Mouse (Mus musculus): ENCODE results near the gene Papola.
A peak's percentile ranks its signal among the peaks of the same experiment; 100 is the strongest.

The Papola gene

DNA sequence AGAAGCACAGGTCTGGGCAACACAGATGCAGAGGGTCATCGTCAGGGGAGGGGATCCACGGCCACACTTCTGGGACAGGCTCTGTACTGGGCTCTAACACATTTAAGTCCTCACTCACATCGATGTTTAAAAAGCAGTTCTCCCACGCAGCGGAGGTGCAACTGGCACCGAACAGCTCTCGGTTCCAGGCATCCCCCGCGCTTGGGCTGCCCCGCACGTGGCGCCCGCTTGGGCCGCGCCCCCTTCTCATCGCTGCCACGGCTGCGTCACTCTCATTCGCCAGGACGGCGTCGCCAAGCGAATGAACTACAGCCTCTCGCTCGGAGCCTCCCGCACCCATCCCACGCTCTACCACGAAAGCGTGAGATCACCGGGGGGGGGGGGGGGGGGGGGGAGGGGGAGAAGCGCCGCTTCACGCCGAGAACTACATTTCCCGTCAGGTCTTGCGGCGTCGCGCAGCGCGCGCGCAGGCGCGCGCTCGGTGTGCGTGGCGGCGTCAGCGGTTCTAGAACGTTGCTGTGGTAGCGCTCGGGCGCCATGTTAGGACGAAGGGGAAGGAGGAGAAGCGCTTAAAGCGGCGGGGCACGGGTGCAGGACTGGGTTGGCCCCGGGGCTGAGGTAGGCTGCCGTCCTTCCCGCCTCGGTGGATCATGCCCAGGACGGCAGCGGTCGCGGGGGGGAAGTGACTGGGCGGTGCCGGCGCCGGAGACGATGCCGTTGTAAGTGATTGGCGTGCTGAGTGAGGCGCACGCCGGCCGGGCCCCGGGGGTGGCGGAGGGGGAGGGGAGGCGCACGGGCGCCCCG is at the start of gene Papola:
TSS of gene Papola (plus strand) at position 499 of the 804 bp plus-strand sequence.
- peak; percentile 49 for DNase-seq (ENCODE audit: low spot score)

DNA sequence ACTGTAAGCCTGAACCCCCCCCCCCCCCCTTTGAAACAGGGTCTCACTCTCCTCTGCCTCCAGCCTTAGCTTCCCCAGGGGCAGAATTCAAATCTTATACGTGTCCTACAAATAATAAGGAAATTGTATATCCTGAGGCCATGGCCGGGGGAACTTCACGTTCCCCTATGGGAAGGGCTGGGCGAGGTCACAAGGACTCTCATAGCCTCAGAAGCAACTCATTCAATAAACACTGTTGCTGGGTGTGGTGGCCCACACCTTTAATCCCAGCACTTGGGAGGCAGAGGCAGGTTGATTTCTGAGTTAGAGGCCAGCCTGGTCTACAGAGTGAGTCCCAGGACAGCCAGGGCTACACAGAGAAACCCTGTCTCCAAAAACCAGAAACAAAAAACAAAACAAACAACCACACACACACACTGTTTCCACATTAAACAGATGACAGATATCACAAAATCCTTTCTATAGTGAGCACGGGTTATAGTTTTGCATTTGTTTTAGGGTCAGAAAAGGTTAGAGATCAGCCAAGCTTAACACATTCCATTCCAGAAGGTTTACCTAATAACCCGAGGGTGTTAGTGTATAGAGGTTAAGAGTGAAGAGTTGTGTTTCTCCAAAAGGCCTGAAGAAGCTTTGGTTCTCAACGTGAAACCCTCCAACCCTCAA is 49.1 kb upstream of the Papola start:
- no peak for DNase-seq (ENCODE audit: low spot score)

DNA sequence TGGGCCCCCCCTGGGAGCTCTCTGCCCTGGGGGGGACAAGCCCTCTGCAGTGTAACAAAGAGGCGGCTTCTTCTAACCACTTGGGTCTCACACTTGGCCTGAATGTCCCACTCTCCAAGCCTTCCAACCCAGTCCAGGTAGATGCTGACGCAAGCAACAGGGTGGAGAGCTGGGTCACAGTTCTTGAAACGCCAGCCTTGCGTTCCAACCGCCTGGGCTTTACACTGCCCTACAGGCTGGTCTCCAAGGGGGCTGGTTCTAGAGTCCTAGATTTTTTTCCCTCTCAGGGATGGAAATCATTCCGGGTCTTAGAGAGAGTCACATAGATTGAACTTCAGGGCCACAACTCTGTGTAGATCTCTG is 48.6 kb upstream of the Papola start:
- no peak for DNase-seq (ENCODE audit: low spot score)

DNA sequence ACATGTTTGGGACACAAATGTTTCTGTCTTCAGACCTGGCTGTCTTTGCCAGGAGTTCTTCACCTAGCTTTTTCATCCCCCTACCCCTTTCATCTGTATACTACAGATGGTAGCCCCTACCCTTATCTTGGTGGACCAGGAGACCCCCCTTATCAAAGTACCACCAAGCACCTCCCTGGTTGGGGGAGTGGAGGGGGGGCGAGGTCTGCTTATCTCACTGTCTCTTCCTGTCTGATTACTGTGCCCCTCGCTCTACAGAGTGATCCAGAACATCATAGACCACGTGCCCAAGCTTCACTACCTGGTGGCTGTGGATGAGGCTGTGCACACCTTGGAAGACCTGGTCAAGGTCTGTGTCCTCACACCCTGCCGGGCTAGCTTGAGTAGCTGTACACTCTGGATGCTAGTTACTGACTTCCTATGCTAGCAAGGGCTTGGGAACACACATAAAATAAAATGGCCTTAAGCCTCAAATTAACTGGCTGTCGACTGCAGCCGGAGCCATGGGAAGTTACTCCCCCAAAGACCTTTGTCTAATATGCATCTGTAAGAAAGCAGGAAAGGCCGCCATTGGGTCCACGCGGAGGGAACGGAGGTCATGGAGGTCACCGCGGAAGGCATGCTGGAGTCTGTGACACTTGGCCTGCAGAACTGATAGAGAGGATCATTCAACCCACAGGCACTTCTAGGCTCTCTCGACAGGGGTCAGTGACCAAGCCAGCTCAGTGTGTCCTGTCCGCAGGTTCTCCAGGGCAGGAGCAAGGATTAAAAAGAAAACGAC is 46.0 kb upstream of the Papola start:
- DNase-seq (ENCODE audit: low spot score), result no peak

DNA sequence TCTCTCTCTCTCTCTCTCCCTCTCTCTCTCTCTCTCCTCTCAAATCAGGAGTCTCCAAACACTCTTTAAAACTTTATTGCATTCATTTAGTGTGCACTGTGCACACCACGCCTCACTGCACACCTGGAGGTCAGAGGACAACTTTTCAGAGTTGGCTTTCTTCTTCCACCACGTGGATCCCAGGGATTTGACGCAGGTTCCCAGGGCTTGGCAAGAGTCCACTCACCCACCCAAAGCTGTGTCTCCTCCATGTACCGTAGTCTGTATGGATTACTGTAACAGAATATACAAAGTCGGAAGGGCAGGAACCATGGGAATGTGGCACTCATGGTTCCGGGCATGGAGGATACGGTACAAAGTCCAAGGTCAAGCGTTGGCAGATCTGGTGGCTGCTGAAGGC is 44.8 kb upstream of the Papola start:
- no peak for DNase-seq (ENCODE audit: low spot score)

DNA sequence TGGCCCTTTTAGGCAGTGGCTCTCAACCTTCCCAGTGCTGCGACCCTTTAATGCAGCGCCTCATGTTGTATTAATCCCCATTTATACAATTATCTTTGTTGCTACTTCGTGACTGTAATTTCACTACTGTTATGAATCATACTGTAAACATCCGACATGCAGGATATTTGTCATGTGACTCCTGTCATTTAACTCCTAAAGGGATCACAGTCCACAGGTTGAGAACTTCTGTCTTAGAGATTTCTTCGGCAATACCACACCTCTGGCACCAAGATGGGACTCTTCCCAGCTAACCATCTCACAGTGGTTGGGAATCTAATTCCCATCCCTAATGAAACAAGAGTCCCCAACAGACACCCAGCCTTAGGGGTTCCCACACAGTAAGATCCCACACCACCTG is 36.4 kb upstream of the Papola start:
- no peak for DNase-seq (ENCODE audit: low spot score)

DNA sequence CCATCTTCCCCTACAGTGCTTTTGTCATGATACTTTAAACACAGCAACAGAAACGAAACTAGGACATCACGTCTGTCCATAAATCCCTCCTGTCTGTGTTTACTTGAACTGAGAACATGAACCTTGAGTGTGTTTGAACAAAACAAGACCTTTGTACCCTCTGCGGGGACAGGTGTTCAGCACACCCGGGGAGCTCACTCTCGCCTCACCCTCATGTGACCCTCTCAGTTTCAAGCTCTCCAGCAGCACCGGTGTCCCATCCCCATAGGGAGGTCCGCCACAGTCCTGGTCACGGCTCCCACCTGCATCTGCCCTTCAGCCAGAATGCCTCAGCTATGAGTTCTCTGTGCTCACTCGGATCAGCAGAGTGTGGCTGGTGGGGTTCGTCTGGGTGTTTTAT is 30.7 kb upstream of the Papola start:
- DNase-seq (ENCODE audit: low spot score), result no peak

DNA sequence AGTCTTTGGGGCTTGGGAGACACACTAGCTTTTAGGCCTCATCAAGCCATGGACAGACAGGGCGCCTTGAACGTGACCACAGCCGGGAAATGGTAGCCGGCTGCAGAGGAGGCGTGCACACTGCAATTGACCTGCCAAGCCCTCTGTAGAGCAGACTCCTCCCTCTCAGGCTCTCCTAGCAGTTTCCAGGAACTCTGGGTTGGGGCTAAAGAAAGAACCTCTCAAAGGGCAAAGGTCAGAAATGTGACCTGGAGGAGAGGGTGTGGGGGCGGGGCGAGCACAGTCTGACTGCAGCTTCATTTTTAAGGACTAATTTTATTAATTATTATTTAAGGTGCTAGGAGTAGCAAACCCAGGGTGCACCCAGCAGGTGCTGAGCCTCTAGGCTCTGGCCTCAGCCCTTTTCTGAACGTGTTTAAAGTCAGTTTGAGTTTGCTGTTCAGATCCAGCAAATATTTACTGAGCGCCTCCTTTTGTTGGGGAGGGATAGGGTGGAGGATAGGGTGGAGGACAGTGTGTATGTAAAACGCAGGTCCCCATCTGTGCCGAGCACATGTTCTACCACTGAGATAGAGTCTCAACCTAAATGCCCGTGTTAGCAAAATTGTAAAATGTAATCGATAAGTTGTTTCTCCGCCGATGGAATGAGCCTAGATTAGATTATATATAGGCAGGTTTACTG is 26.5 kb upstream of the Papola start:
- DNase-seq (ENCODE audit: low spot score), result no peak

DNA sequence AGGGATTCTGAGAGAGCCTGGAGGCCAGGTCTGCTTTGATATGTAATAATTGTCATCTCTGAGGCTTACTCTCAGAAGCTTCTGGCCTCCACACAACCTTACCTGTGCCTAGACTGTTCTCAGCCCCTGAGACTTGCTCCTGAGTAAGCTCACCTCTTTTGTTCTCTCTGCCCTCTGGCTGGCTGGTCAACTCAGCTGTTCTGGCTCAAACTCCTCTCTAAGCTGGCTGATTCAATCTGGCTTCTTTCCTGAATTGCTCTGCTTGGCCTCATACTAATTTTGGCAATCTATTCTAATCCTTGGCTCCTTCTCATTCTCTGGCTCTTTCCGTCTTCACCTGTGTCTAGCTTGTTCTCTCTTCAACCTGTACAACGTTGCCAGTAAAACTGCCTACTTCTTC is 25.6 kb upstream of the Papola start:
- DNase-seq (ENCODE audit: low spot score), result no peak

DNA sequence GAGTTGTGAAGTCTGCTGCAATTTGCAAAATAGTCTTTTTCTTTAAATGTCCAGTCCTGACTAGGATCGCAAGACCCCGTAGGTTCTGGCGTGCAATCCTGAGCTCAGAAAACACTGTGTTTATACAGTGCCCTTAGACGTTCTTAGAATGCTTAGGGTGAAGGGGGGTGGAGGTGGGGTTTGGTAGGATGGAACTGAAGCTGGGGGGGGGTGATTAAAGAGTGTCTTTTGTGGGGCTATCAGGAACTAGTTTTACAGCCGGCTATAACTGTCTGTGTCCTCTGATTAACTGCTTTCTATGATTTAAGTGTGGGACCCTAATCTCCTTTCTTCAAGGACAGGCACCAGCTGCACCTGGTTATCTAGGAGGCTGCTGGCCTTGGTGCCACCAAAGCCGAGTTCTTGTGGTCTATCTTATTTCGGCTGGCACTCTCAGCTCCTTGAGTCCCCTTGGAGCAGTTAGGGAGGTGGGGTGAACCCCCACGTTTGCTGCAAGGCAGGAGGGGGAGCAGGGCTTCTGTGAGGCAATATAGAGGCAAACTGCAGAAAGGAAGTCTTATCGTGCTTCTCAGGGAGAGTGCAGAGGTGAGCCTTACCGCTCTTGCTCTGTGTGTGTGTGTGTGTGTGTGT is 24.5 kb upstream of the Papola start:
- DNase-seq (ENCODE audit: low spot score), result no peak

DNA sequence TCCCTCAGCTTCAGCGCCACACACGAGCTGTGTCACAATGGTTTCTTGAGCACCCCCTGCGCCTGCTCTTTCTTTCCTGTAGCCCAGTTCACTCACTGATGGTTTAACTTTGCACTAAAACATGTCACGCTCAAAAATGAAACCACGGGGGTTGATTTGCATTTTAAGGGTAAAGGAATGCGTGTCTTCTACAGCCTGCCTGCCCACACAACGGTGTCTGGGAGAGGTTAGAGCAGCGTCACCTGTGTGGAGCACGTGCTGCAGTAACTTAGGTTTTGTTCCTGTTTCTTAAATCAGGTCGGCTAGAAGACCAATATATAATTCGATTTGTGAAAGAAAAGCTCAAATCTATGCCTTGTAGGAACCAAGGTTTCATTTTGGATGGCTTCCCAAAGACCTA is 23.3 kb upstream of the Papola start:
- DNase-seq (ENCODE audit: low spot score), result no peak

DNA sequence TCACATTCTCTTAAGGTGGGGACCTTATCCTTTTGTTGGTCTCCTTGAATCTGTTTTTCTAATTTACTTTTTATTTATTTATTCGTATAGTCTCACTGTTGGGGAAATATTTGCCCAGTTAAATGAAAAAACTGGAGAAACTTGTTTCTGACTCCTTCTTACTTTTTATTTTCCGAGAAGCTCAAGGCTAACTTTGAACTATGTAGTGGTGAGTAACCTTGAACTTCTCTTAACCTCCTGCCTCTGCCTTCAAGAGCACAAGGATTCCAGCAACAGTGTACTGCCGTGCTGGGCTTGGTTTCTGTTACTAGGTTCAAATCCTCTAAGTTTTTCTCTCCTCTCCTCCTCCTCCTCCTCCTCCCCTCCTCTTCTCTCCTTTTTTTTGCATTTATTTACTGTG is 22.9 kb upstream of the Papola start:
- no peak for DNase-seq (ENCODE audit: low spot score)

DNA sequence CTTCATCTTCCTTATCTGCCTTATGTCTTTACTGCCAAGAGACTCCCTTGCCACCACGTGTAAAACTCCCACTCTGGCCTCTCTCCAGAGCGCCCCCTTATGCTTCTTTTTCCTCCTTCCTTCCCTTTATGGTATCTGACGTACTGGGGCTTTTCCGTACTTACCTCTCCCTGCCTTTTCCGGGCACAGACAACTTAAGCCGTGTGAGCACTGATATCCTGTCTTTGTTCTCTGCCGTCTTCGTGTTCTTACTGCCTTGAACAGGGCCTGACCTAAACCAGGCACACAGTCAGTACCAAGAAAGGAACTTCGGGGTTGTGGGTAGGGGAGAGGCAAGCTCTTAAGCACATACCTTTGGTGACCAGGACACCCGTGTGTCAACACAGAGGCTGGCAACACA is 14.8 kb upstream of the Papola start:
- no peak for DNase-seq (ENCODE audit: low spot score)

DNA sequence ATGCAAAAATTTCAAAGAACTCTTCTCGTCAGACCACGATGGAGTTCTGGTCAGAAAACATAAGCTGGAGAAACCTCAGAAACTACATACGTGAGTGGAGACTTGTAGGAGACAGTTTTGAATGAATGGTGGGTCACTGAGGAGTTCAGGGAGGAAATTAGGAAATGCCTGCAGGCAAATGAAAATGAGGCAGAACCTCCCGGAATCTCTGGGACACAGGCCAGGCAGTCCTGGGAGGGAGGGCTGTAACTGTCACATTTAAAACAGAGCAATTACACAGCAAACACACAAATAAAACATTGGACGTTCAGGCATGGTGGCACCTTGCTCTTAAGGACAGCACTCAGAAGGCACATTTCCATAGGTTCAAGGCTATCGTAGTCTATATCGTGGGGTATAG is 9.6 kb upstream of the Papola start:
- no peak for DNase-seq (ENCODE audit: low spot score)

DNA sequence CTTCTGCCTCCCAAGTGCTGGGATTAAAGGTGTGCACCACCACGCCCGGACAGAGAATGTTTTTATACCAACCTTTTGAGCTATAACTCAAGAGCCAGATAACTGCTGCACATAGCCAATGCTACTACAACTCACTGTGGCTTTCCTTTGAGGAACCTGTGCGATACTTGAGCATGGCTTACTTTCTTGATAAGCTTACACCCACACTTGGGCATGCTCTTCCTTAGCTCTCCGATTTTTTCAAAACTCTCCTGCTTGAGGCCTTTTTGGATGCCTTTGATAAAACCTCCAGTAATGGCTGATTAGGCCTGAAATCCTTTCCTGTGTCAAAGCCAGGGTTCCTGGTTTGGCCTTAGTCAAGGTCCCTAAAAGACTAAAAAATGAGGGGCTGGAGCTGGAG is 6.8 kb upstream of the Papola start:
- DNase-seq (ENCODE audit: low spot score), result no peak

DNA sequence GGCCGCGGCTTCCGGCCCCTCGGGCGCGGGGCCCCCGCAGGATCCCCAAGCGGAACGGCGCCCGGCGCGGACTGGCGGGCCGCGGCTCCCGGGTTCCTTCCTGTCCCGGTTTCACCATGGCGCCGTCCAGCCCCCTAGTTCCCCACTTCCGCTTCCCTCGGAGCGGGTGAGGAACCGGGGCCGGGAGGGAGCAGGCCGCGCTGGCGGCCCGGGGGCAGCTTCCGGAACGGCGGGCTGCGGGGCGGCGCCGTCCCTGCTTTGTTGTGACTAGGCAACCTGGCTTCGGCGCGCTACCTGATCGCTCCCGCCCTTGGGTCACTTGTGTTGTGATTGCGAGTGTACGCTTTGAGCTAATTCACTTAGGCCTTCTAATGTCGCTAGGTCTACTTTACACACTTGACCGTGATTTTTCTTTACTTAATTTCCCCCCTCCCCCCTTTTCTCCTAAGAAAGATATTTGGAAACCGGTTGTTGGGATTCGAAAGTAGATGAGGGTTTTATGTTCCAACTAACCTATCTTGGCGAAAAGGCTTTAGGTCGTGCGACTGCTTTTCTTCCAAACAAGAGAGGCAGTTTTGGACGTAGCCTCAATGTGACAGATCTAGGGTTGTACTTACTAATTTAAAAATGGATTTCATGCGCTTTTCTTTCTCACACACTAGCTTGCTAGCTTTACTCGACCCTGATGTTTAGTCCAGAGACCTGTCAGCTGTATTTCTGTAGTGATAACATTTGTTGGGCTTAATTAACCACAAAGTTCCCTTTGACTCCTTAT is 693 bp downstream of the Papola start:
- DNase-seq (ENCODE audit: low spot score), result peak; percentile 18

DNA sequence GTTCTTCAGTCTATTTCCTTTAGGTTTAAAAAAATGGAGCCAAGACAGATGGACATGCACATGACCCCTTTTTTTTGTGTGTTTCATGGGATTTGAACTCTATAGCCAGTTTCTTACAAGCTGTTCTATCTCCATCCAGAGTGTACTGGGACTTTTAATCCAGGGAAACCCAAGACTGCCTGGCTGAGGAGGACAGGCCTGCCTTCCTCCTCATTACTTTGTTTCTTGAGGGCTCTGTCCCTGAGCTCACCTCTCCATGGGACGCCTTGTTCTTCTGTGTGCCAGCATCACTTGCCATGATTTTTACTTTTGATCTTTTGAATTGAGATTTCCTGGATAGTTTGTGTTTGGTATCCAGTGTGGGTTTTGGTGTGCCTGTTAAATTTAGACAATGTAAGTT is 1.6 kb downstream of the Papola start:
- DNase-seq (ENCODE audit: low spot score), result no peak

DNA sequence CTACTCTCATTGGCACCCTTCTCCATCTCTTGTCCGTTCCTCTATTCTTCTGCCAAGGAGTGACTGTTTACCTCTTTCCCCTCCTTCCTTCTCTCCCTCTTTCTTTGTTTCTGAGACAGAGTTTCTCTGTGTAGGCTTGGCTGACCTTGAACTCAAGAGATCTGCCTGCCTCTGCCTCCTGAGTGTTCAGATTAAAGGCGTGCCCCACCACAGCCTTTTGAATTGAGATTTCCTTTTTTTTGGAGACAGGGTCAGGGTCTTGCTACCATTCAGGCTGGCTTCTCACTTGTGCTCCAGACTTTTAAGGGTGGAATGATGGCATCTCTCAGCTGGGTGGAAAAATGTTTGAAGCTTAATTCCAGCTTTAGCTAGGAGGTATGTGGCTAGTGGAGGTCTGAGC is 3.1 kb downstream of the Papola start:
- no peak for DNase-seq (ENCODE audit: low spot score)

DNA sequence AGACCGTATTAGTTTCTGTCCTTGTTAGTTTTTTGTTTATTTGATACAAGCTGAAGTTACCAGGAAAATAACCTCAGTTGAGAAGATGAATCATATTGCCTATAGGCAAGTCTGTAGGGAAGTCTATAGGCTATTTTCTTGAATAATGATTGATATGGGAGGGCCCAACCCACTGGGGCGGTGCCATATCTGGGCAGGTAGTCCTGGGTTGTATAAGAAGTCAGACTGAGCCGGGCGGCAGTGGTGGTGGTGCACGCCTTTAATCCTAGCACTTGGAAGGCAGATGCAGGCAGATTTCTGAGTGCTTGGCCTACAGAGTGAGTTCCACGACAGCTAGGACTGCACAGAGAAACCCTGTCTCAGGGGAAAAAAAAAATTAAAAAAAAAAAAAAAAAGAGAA is 5.4 kb downstream of the Papola start:
- no peak for DNase-seq (ENCODE audit: low spot score)

DNA sequence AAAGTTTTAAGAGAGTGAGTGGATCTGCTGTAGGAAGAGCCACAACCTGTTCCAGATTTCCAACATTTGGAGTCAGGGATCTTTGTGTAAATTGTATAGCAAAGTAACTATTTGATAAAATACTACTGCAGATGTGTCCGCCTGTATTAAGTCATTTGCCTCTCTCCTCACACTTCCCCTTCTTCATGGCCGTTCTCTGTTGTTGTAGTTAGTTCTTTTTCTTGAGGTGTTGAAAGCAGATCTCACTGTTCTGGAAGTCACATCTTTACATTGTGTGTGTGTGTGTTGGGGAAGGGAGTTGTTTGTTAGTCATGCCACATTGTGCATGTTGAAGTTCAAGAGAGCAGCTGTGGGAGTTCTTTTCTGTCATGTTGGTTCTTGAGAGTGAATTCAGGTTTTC is 10.4 kb downstream of the Papola start:
- no peak for DNase-seq (ENCODE audit: low spot score)

DNA sequence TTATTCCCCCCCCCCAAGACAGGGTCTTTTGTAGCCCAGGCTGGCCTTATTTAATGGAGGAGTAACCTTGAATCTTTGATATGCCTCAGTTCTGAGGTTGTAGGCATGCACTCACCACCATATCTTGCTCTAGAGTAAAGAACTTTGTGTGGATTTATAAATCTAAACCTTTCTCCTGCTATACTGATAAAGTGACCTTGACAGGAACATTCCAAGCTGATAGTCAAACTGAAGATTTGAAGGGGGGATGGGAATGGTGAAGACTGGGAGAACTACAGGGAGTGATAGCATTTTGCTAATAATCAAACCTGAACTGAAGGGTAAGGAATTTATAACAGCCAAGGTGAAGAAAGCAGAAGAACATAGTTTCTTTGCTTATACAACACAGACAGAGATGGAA is 13.5 kb downstream of the Papola start:
- no peak for DNase-seq (ENCODE audit: low spot score)

All from layer of hippocampus, adult 9-10 months (tissue).